Mouse (Mus musculus) limb, embryonic 14.5 days (tissue): ENCODE data around the gene Clta. TPM values are rescaled to one million over a fixed set of nuclear protein-coding genes. Genes with fewer than 3 reads are reported as not detected.
"Not testable (repeated sequence)": the region's sequence is repeated elsewhere in the genome, so short reads cannot be mapped to it uniquely, and the experiment has no call there.

Experiments used
- ATAC-seq: fragments of 200-750 bp; cut with Nextera tagmentation; 2 replicates; pipeline ENCODE4 v1.8.0; 2017; ENCODE audit warnings: low read depth, moderate number of reproducible peaks, moderate TSS enrichment; ENCODE audit not compliant: low FRiP score
- DNase-seq: peaks from one replicate; pipeline ENCODE4 v3.0.0-alpha.2; 2015; ENCODE audit warnings: low spot score
- H3K27ac ChIP-seq: fragments of 300-500 bp; sonication (generic); replicated peaks from 2 replicates; pipeline ENCODE4 v1.5.1; 2014; ENCODE audit warnings: low read depth, mild to moderate bottlenecking, low read length, moderate library complexity, mixed read lengths
- H3K27me3 ChIP-seq: fragments of 300-500 bp; sonication (generic); 2 replicates; pipeline ENCODE4 v1.6.1; 2014; ENCODE audit warnings: low read length, mixed read lengths; ENCODE audit not compliant: control insufficient read depth, insufficient read depth
- H3K36me3 ChIP-seq: fragments of 300-500 bp; sonication (generic); 2 replicates; pipeline ENCODE4 v1.6.1; 2014; ENCODE audit warnings: mild to moderate bottlenecking, low read length, moderate library complexity, mixed read lengths; ENCODE audit not compliant: control insufficient read depth, insufficient read depth
- H3K4me1 ChIP-seq: fragments of 300-500 bp; sonication (generic); 2 replicates; pipeline ENCODE4 v1.6.1; 2014; ENCODE audit warnings: antibody characterized with exemption, low read length, mixed read lengths; ENCODE audit not compliant: control insufficient read depth, insufficient read depth
- H3K4me2 ChIP-seq: fragments of 300-500 bp; sonication (generic); replicated peaks from 2 replicates; pipeline ENCODE4 v1.6.1; 2014; ENCODE audit warnings: low read depth, mild to moderate bottlenecking, low read length, moderate library complexity; ENCODE audit not compliant: severe bottlenecking
- H3K4me3 ChIP-seq: fragments of 300-500 bp; sonication (generic); replicated peaks from 2 replicates; pipeline ENCODE4 v1.5.1; 2014; ENCODE audit warnings: low read length
- H3K9ac ChIP-seq: fragments of 300-500 bp; sonication (generic); 2 replicates; pipeline ENCODE4 v1.6.1; 2014; ENCODE audit warnings: mild to moderate bottlenecking, low read depth, low read length, moderate library complexity; ENCODE audit not compliant: severe bottlenecking
- H3K9me3 ChIP-seq: fragments of 300-500 bp; sonication (generic); 2 replicates; pipeline ENCODE4 v1.6.1; 2016; ENCODE audit warnings: low read length; ENCODE audit not compliant: control insufficient read depth
- POLR2A ChIP-seq: fragments of 200-500 bp; IDR thresholded peaks from 2 replicates; pipeline ENCODE4 v1.8.0; 2012; ENCODE audit warnings: inconsistent platforms, mild to moderate bottlenecking, moderate library complexity, borderline replicate concordance; ENCODE audit not compliant: insufficient read depth, insufficient read length; ENCODE audit errors: extremely low read depth
- WGBS: fragments of 180-500 bp; shearing (Covaris S2); extraction: QIAGEN DNeasy Blood & Tissue Kit; methylation state at CpG from one replicate; pipeline ENCODE4 v1.1.7; 2014; 5-methylcytosine and 5-hydroxymethylcytosine counted together
- polyA plus RNA-seq, 2 experiments: library from polyadenylated mRNA; depleted of rRNA in 1 of 2; stranded (reverse) in 1 of 2; unstranded in 1 of 2; fragments of >200 nt; fragmentation: Nextera tagmentation in 1 of 2; extraction: Ambion mirVana in 1 of 2; gene quantifications; 2 replicates each; pipeline versions ENCODE4 v1.2.1 to v1.2.3; 2012 to 2014

The Clta gene
- polyA plus RNA-seq, 2 experiments: 252 to 361 TPM

DNA sequence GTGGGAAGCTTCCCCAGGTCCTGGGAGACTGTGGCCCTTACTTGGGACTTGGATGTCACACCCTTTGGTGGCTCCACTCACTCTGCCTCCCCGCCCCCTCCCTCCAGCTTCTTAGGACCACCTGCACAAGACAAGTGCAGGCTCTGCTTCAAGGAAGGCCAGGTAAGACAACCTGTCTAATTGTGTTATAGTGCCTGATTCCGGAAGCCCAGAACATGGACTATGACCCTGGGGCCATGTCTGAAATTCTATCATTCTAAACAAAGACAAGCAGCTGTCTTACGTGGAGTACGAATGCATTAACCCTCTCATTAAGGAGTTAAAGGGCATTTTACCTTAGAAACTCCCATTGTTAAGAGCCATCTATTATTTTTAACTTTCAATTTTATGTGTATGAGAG, 36.5 kb downstream of the Clta start:
- Histone ChIP-seq H3K4me3 (no peak overlapping the region), H3K9me3 (no peaks in the 10 kb centered on the region), H3K4me1 (no peaks in the 10 kb centered on the region), H3K36me3 (peaks cover 61% of the 10 kb centered on the region), H3K27me3 (no peaks in the 10 kb centered on the region), H3K27ac (no peak overlapping the region), H3K9ac (no peak overlapping the region), H3K4me2 (no peak overlapping the region)
- 89% methylated on average over 4 of the region's 4 CpGs for WGBS
- TF ChIP-seq POLR2A: no peak
- DNase-seq (no peak), ATAC-seq (no peak)

- no peaks in the 10 kb centered on the region for H3K27me3 ChIP-seq
- H3K9me3 ChIP-seq: no peaks in the 10 kb centered on the region
- no peak for ATAC-seq
- H3K36me3 ChIP-seq: peaks cover 54% of the 10 kb centered on the region
- H3K4me2 ChIP-seq: no peak overlapping the region
- H3K4me1 ChIP-seq: no peaks in the 10 kb centered on the region
- H3K4me3 ChIP-seq: no peak overlapping the region
- DNase-seq: no peak
- 61% methylated on average over 5 of the region's 5 CpGs for WGBS
- TF ChIP-seq POLR2A: no peak
- H3K27ac ChIP-seq: no peak overlapping the region
- H3K9ac ChIP-seq: no peak overlapping the region
Observed at GRCm38 (mm10) chr4:44042429-44042828, 38.2 kb downstream of the Clta start.

DNA sequence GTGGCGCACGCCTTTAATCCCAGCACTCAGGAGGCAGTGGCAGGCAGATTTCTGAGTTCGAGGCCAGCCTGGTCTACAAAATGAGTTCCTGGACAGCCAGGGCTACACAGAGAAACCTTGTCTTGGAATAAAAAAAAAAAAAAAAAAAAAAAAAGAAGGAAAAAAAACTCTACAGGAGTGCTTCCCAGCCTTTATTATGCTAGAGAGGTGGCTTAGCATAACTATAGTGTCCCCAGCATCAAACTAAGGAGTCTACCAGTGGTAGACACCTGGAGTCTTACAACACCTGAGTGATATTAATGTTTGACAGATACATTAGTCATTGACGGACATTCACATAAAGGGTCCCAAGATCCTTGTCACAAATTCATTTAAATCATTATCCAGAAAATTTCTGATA, 38.9 kb downstream of the Clta start:
- not testable (repeated sequence) for H3K27ac ChIP-seq, H3K9me3 ChIP-seq, ATAC-seq, H3K4me1 ChIP-seq, H3K9ac ChIP-seq, H3K27me3 ChIP-seq, H3K4me2 ChIP-seq, DNase-seq, H3K4me3 ChIP-seq
- 91% methylated on average over 4 of the region's 4 CpGs for WGBS
- H3K36me3 ChIP-seq: peaks cover 51% of the 10 kb centered on the region

GRCm38 (mm10) chr4:44044685-44045356, 40.6 kb downstream of the Clta start:
- H3K4me2 ChIP-seq: no peak overlapping the region
- ATAC-seq (no peak), DNase-seq (no peak)
- TF ChIP-seq POLR2A: no peak
- WGBS: 91% methylated on average over 5 of the region's 5 CpGs
- no peaks in the 10 kb centered on the region for H3K9me3 ChIP-seq
- no peaks in the 10 kb centered on the region for H3K4me1 ChIP-seq
- H3K4me3 ChIP-seq: no peak overlapping the region
- peaks cover 39% of the 10 kb centered on the region for H3K36me3 ChIP-seq
- H3K27ac ChIP-seq: no peak overlapping the region
- no peak overlapping the region for H3K9ac ChIP-seq
- H3K27me3 ChIP-seq: no peaks in the 10 kb centered on the region

- no peak overlapping the region for H3K27ac ChIP-seq
- ATAC-seq (no peak), DNase-seq (no peak)
- H3K9me3 ChIP-seq: no peaks in the 10 kb centered on the region
- peaks cover 33% of the 10 kb centered on the region for H3K36me3 ChIP-seq
- 69% methylated on average over 5 of the region's 5 CpGs for WGBS
- no peak overlapping the region for H3K4me3 ChIP-seq
- TF ChIP-seq POLR2A: no peak
- no peak overlapping the region for H3K4me2 ChIP-seq
- H3K4me1 ChIP-seq: no peaks in the 10 kb centered on the region
- H3K9ac ChIP-seq: no peak overlapping the region
- H3K27me3 ChIP-seq: no peaks in the 10 kb centered on the region
Observed at GRCm38 (mm10) chr4:44046066-44046465, 41.8 kb downstream of the Clta start.

- Histone ChIP-seq H3K4me3 (no peak overlapping the region), H3K4me2 (no peak overlapping the region), H3K36me3 (peaks cover 19% of the 10 kb centered on the region), H3K9me3 (no peaks in the 10 kb centered on the region), H3K27me3 (no peaks in the 10 kb centered on the region), H3K4me1 (no peaks in the 10 kb centered on the region), H3K27ac (no peak overlapping the region), H3K9ac (no peak overlapping the region)
- ATAC-seq: no peak
- WGBS: 79% methylated on average over 5 of the region's 5 CpGs
- no peak for TF ChIP-seq POLR2A
- DNase-seq: no peak
Observed at GRCm38 (mm10) chr4:44049812-44050211, 45.6 kb downstream of the Clta start.
